15 mouse cellular contexts compared by ENCODE assay signal in the genomic region with DNA sequence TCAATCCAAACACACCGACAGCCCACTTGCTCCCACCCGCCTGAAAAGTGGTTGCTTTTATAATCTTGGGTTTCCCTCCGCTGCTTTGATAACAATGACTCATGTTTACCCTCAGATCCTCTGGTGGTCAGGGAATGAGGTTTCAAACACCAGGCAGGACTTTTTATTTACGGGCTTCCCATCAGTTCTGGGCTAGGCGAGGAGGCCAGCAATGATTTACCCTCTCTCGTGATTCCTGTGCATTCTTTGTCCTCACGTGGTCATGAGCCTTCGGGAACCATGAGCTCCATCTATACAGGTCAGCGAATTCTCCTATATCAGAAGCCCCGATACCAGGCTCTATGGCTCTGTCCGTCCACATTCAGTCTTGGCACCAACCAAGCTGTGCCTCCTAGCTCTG. TPM values are rescaled to one million over a fixed set of nuclear protein-coding genes. Genes with fewer than 3 reads are reported as not detected.
"Had no signal": no experiment of that assay in that cellular context is flagged by ENCODE, and none has a peak within 500 bp of the region (broad histone marks: within the 10 kb centered on the region; RNA-seq: fewer than 3 reads in every experiment).

No protein-coding gene starts in this region.

- H3K4me2 ChIP-seq: limb, embryonic 12.5 days; liver, embryonic 13.5 days; lung, embryonic 15.5 days; midbrain, embryonic 13.5 days; stomach, embryonic 15.5 days had no signal

- DNase-seq: layer of hippocampus, adult 9-11 months; layer of hippocampus, postnatal 36 days; liver; liver, embryonic 13.5 days; liver, postnatal 0 days; lung, postnatal 14 days; right cerebral cortex, postnatal 14 days; thymus, adult 2 months; thymus, postnatal 25 days had no signal

- H3K9me3 ChIP-seq: limb, embryonic 12.5 days; liver, embryonic 13.5 days; lung, embryonic 15.5 days; midbrain, embryonic 13.5 days; stomach, embryonic 15.5 days had no signal

- H3K9ac ChIP-seq: limb, embryonic 12.5 days; liver, embryonic 13.5 days; liver, postnatal 0 days; lung, embryonic 15.5 days; midbrain, embryonic 13.5 days; stomach, embryonic 15.5 days had no signal

- H3K36me3 ChIP-seq: limb, embryonic 12.5 days; liver, embryonic 13.5 days; lung, embryonic 15.5 days; midbrain, embryonic 13.5 days; stomach, embryonic 15.5 days had no signal

- H3K27me3 ChIP-seq: lung, embryonic 15.5 days; midbrain, embryonic 13.5 days; stomach, embryonic 15.5 days had no signal

- ATAC-seq: liver, postnatal 0 days; midbrain, embryonic 13.5 days had no signal

- H3K27ac ChIP-seq: limb, embryonic 12.5 days; liver, embryonic 13.5 days; lung, embryonic 15.5 days; midbrain, embryonic 13.5 days; stomach, embryonic 15.5 days had no signal

- H3K4me3 ChIP-seq: limb, embryonic 12.5 days; liver, embryonic 13.5 days; lung, embryonic 15.5 days; midbrain, embryonic 13.5 days; stomach, embryonic 15.5 days had no signal

- H3K4me1 ChIP-seq: liver, embryonic 13.5 days; midbrain, embryonic 13.5 days; stomach, embryonic 15.5 days had no signal

RNA-seq across cellular contexts. Expression of a gene that starts 3.0 kb away (rescaled TPM):
- polyA plus RNA-seq: limb, embryonic 12.5 days; liver, embryonic 13.5 days; neural tube, embryonic 14.5 days; testis, adult 2 months had no signal
